Mouse (Mus musculus): Measurements from ENCODE around the gene St7. TPM values are rescaled to one million over a fixed set of nuclear protein-coding genes. Genes with fewer than 3 reads are reported as not detected.

Gene St7
- total and polyA plus RNA-seq, 2 experiments from 2014 or later, result 17.7 to 38.5 TPM

DNA sequence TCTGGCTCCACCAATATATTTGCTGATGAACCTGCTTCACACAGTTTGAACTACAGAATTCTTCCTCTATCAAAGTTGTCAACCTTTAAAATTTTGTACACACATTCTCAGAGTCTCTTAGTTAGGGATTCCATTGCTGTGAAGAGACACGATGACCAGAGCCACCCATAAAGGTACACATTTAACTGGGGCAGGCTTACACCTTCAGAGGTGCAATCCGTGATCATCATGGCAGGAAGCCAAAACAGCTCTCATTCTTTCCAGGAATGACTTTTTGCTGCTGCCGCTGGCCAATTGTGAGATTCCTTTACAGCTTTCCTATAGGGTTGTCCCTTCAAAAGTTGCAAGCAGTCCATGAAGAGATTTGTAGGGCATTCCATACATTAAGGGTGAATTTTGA is 210.6 kb downstream of the St7 start:
- no peak for DNase-seq (ENCODE audit: low spot score)

GRCm38 (mm10) chr6:17905776-17906175 is 213.0 kb downstream of the St7 start:
- Histone ChIP-seq H3K9me3 (replicated peaks; ENCODE audit: control insufficient read depth, low read length) (no peaks in the 10 kb centered on the region), H3K4me2 (ENCODE audit: low read depth, low read length) (no peak overlapping the region), H3K27ac (ENCODE audit: low read depth) (no peak overlapping the region), H3K4me3 (ENCODE audit: low read depth, low read length) (no peak overlapping the region), H3K4me1 (ENCODE audit: control insufficient read depth, insufficient read depth) (peaks cover 3% of the 10 kb centered on the region; the same call in 1 of the 2 replicates), H3K9ac (replicated peaks; ENCODE audit: low read depth, low read length) (no peak overlapping the region), H3K36me3 (replicated peaks; ENCODE audit: control insufficient read depth, insufficient read depth, low read length) (0 out of 2 replicates have a peak, but pooled peaks cover 8% of the 10 kb centered on the region), H3K27me3 (ENCODE audit: control insufficient read depth, insufficient read depth, low read length) (no peaks in the 10 kb centered on the region)
- 70% methylated on average over 3 of the region's 3 CpGs for WGBS
- TF ChIP-seq CTCF (IDR thresholded peaks at IDR 0.05; ENCODE audit: low read depth) (no peak), EP300 (IDR thresholded peaks at IDR 0.05; ENCODE audit: low read depth) (no peak)
- ATAC-seq (ENCODE audit: insufficient read depth, low read depth), result no peak
- DNase-seq (ENCODE audit: low spot score), result no peak

More for the DNA sequence above, 210.6 kb downstream of the St7 start:
- WGBS, result 29% methylated on average over 3 of the region's 3 CpGs
- Histone ChIP-seq H3K4me3 (ENCODE audit: low read depth, low read length) (no peak overlapping the region), H3K9me3 (replicated peaks; ENCODE audit: control insufficient read depth, low read length) (no peaks in the 10 kb centered on the region), H3K27me3 (ENCODE audit: control insufficient read depth, insufficient read depth, low read length) (no peaks in the 10 kb centered on the region), H3K4me1 (ENCODE audit: control insufficient read depth, insufficient read depth) (peaks cover 3% of the 10 kb centered on the region; the same call in 1 of the 2 replicates), H3K36me3 (replicated peaks; ENCODE audit: control insufficient read depth, insufficient read depth, low read length) (0 out of 2 replicates have a peak, but pooled peaks cover 8% of the 10 kb centered on the region), H3K4me2 (ENCODE audit: low read depth, low read length) (no peak overlapping the region), H3K9ac (replicated peaks; ENCODE audit: low read depth, low read length) (no peak overlapping the region), H3K27ac (ENCODE audit: low read depth) (no peak overlapping the region)
- no peak for TF ChIP-seq EP300 (IDR thresholded peaks at IDR 0.05; ENCODE audit: low read depth)
- TF ChIP-seq CTCF (IDR thresholded peaks at IDR 0.05; ENCODE audit: low read depth), result no peak
- ATAC-seq (ENCODE audit: insufficient read depth, low read depth), result no peak

GRCm38 (mm10) chr6:17906289-17906688 is 213.6 kb downstream of the St7 start:
- 61% methylated on average over 6 of the region's 6 CpGs for WGBS
- H3K27ac ChIP-seq (ENCODE audit: low read depth), result no peak overlapping the region
- 0 out of 2 replicates have a peak, but pooled peaks cover 8% of the 10 kb centered on the region for H3K36me3 ChIP-seq (replicated peaks; ENCODE audit: control insufficient read depth, insufficient read depth, low read length)
- DNase-seq (ENCODE audit: low spot score) (no peak), ATAC-seq (ENCODE audit: insufficient read depth, low read depth) (no peak)
- no peaks in the 10 kb centered on the region for H3K27me3 ChIP-seq (ENCODE audit: control insufficient read depth, insufficient read depth, low read length)
- no peak overlapping the region for H3K4me3 ChIP-seq (ENCODE audit: low read depth, low read length)
- no peaks in the 10 kb centered on the region for H3K9me3 ChIP-seq (replicated peaks; ENCODE audit: control insufficient read depth, low read length)
- TF ChIP-seq EP300 (IDR thresholded peaks at IDR 0.05; ENCODE audit: low read depth) (no peak), CTCF (IDR thresholded peaks at IDR 0.05; ENCODE audit: low read depth) (no peak)
- no peak overlapping the region for H3K4me2 ChIP-seq (ENCODE audit: low read depth, low read length)
- H3K4me1 ChIP-seq (ENCODE audit: control insufficient read depth, insufficient read depth), result peaks cover 3% of the 10 kb centered on the region; the same call in 1 of the 2 replicates
- no peak overlapping the region for H3K9ac ChIP-seq (replicated peaks; ENCODE audit: low read depth, low read length)

DNA sequence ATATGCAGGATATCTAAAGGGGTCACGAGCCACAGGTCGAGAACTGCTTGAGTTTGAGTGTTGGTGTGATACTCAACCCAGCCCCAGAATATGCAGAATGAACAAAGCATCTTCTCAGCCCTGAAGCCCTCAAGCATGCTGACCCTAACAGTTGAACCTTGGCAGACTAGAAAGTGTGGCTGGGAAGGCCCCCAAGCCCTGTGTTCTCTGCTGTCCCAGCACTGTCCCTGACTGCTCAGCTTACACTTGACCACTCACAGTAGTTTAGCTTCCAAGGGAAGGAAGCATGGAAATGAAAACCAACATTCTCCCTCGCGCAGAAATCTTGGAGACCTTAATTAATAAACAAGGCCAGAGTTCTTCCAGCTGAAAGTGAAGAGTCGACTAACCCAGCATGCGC is 219.6 kb downstream of the St7 start:
- H3K9me3 ChIP-seq (replicated peaks; ENCODE audit: control insufficient read depth, low read length), result no peaks in the 10 kb centered on the region
- TF ChIP-seq CTCF (IDR thresholded peaks at IDR 0.05; ENCODE audit: low read depth) (no peak), EP300 (IDR thresholded peaks at IDR 0.05; ENCODE audit: low read depth) (no peak)
- H3K27ac ChIP-seq (ENCODE audit: low read depth), result no peak overlapping the region
- no peak overlapping the region for H3K4me3 ChIP-seq (ENCODE audit: low read depth, low read length)
- DNase-seq (ENCODE audit: low spot score) (no peak), ATAC-seq (ENCODE audit: insufficient read depth, low read depth) (no peak)
- H3K27me3 ChIP-seq (ENCODE audit: control insufficient read depth, insufficient read depth, low read length), result no peaks in the 10 kb centered on the region
- no peak overlapping the region for H3K4me2 ChIP-seq (ENCODE audit: low read depth, low read length)
- no peaks in the 10 kb centered on the region for H3K4me1 ChIP-seq (ENCODE audit: control insufficient read depth, insufficient read depth)
- peaks cover 6% of the 10 kb centered on the region; the same call in 1 of the 2 replicates for H3K36me3 ChIP-seq (replicated peaks; ENCODE audit: control insufficient read depth, insufficient read depth, low read length)
- no peak overlapping the region for H3K9ac ChIP-seq (replicated peaks; ENCODE audit: low read depth, low read length)
- 77% methylated on average over 6 of the region's 6 CpGs for WGBS

- TF ChIP-seq CTCF (IDR thresholded peaks at IDR 0.05; ENCODE audit: low read depth), result no peak
- TF ChIP-seq EP300 (IDR thresholded peaks at IDR 0.05; ENCODE audit: low read depth), result no peak
- Histone ChIP-seq H3K9ac (replicated peaks; ENCODE audit: low read depth, low read length) (no peak overlapping the region), H3K4me3 (ENCODE audit: low read depth, low read length) (no peak overlapping the region), H3K36me3 (replicated peaks; ENCODE audit: control insufficient read depth, insufficient read depth, low read length) (peaks cover 6% of the 10 kb centered on the region; the same call in 1 of the 2 replicates), H3K9me3 (replicated peaks; ENCODE audit: control insufficient read depth, low read length) (no peaks in the 10 kb centered on the region), H3K4me2 (ENCODE audit: low read depth, low read length) (no peak overlapping the region), H3K27ac (ENCODE audit: low read depth) (no peak overlapping the region), H3K27me3 (ENCODE audit: control insufficient read depth, insufficient read depth, low read length) (no peaks in the 10 kb centered on the region), H3K4me1 (ENCODE audit: control insufficient read depth, insufficient read depth) (no peaks in the 10 kb centered on the region)
- no peak for DNase-seq (ENCODE audit: low spot score)
- no peak for ATAC-seq (ENCODE audit: insufficient read depth, low read depth)
- WGBS, result 78% methylated on average over 2 of the region's 2 CpGs
Measured at GRCm38 (mm10) chr6:17912825-17913224, 220.1 kb downstream of the St7 start.

GRCm38 (mm10) chr6:17913315-17913714 is 220.6 kb downstream of the St7 start:
- Histone ChIP-seq H3K27me3 (ENCODE audit: control insufficient read depth, insufficient read depth, low read length) (no peaks in the 10 kb centered on the region), H3K4me2 (ENCODE audit: low read depth, low read length) (no peak overlapping the region), H3K9ac (replicated peaks; ENCODE audit: low read depth, low read length) (no peak overlapping the region), H3K27ac (ENCODE audit: low read depth) (no peak overlapping the region), H3K36me3 (replicated peaks; ENCODE audit: control insufficient read depth, insufficient read depth, low read length) (peaks cover 6% of the 10 kb centered on the region; the same call in 1 of the 2 replicates), H3K4me1 (ENCODE audit: control insufficient read depth, insufficient read depth) (no peaks in the 10 kb centered on the region), H3K4me3 (ENCODE audit: low read depth, low read length) (no peak overlapping the region), H3K9me3 (replicated peaks; ENCODE audit: control insufficient read depth, low read length) (no peaks in the 10 kb centered on the region)
- TF ChIP-seq EP300 (IDR thresholded peaks at IDR 0.05; ENCODE audit: low read depth) (no peak), CTCF (IDR thresholded peaks at IDR 0.05; ENCODE audit: low read depth) (no peak)
- DNase-seq (ENCODE audit: low spot score) (no peak), ATAC-seq (ENCODE audit: insufficient read depth, low read depth) (no peak)
- WGBS, result 83% methylated on average over 1 of the region's 1 CpGs

Measured in heart, postnatal 0 days (tissue).